Mouse (Mus musculus): ENCODE measurements around the gene Mms19. TPM values are rescaled to one million over a fixed set of nuclear protein-coding genes. Genes with fewer than 3 reads are reported as not detected.

The Mms19 gene
- polyA plus RNA-seq, 1 experiment from 2014 or later = 26.9 TPM

Other genes with a start within 250 kb of the Mms19 start
- gene Slit1, start 237.5 kb downstream of the Mms19 start, polyA plus RNA-seq (2014; fragmentation: Nextera tagmentation; extraction: Ambion mirVana) = 0.11 TPM in 2 replicates
- 20.8 and 22.8 TPM in 2 replicates for gene Arhgap19, start 179.1 kb downstream of the Mms19 start, polyA plus RNA-seq (2014; fragmentation: Nextera tagmentation; extraction: Ambion mirVana)
- 3.5 and 3.6 TPM in 2 replicates for gene Frat1, start 151.2 kb downstream of the Mms19 start, polyA plus RNA-seq (2014; fragmentation: Nextera tagmentation; extraction: Ambion mirVana)
- 1.1 and 2.2 TPM in 2 replicates for gene Frat2, start 133.0 kb downstream of the Mms19 start, polyA plus RNA-seq (2014; fragmentation: Nextera tagmentation; extraction: Ambion mirVana)
- 8.5 and 10.4 TPM in 2 replicates for gene Rrp12, start 85.0 kb downstream of the Mms19 start, polyA plus RNA-seq (2014; fragmentation: Nextera tagmentation; extraction: Ambion mirVana)
- gene Pgam1, start 69.2 kb downstream of the Mms19 start, polyA plus RNA-seq (2014; fragmentation: Nextera tagmentation; extraction: Ambion mirVana) = 1,127 and 1,144 TPM in 2 replicates
- gene Exosc1, start 47.7 kb downstream of the Mms19 start, polyA plus RNA-seq (2014; fragmentation: Nextera tagmentation; extraction: Ambion mirVana) = 50.6 and 54.8 TPM in 2 replicates
- gene Zdhhc16, start 47.7 kb downstream of the Mms19 start, polyA plus RNA-seq (2014; fragmentation: Nextera tagmentation; extraction: Ambion mirVana) = 49.5 and 49.6 TPM in 2 replicates
- gene Ubtd1, start 606 bp upstream of the Mms19 start, polyA plus RNA-seq (2014; fragmentation: Nextera tagmentation; extraction: Ambion mirVana) = 9.7 and 10.2 TPM in 2 replicates
- gene Ankrd2, start 54.8 kb upstream of the Mms19 start, polyA plus RNA-seq (2014; fragmentation: Nextera tagmentation; extraction: Ambion mirVana) = not detected in 2 replicates
- 0.72 and 1.6 TPM in 2 replicates for gene Hoga1, start 64.5 kb upstream of the Mms19 start, polyA plus RNA-seq (2014; fragmentation: Nextera tagmentation; extraction: Ambion mirVana)
- gene 4933411K16Rik, start 71.1 kb upstream of the Mms19 start, polyA plus RNA-seq (2014; fragmentation: Nextera tagmentation; extraction: Ambion mirVana) = not detected in 2 replicates
- 17.7 and 18.7 TPM in 2 replicates for gene Morn4, start 105.2 kb upstream of the Mms19 start, polyA plus RNA-seq (2014; fragmentation: Nextera tagmentation; extraction: Ambion mirVana)
- gene Pi4k2a, start 109.3 kb upstream of the Mms19 start, polyA plus RNA-seq (2014; fragmentation: Nextera tagmentation; extraction: Ambion mirVana) = 14.6 and 16.3 TPM in 2 replicates
- gene Avpi1, start 147.9 kb upstream of the Mms19 start, polyA plus RNA-seq (2014; fragmentation: Nextera tagmentation; extraction: Ambion mirVana) = 29.5 and 31.1 TPM in 2 replicates
- 13.9 and 14.4 TPM in 2 replicates for gene Marveld1, start 166.2 kb upstream of the Mms19 start, polyA plus RNA-seq (2014; fragmentation: Nextera tagmentation; extraction: Ambion mirVana)
- 11.6 and 13.5 TPM in 2 replicates for gene Zfyve27, start 182.8 kb upstream of the Mms19 start, polyA plus RNA-seq (2014; fragmentation: Nextera tagmentation; extraction: Ambion mirVana)
- gene Sfrp5, start 221.1 kb upstream of the Mms19 start, polyA plus RNA-seq (2014; fragmentation: Nextera tagmentation; extraction: Ambion mirVana) = 5.7 and 6.1 TPM in 2 replicates